Mouse (Mus musculus) cerebellum, adult 2 months (tissue): ENCODE measurements around the gene Fgfr2.

Source experiments
- CTCF ChIP-seq: fragments of 200-500 bp; IDR thresholded peaks from 2 replicates; pipeline ENCODE4 v1.5.1; 2011; ENCODE audit warnings: low read depth, mild to moderate bottlenecking, control low read depth, low read length, moderate library complexity, borderline replicate concordance; ENCODE audit not compliant: insufficient read depth
- POLR2A ChIP-seq: fragments of 200-500 bp; IDR thresholded peaks from 2 replicates; pipeline ENCODE4 v1.6.1; 2011; ENCODE audit warnings: low read length, control low read depth, borderline replicate concordance; ENCODE audit not compliant: insufficient read depth

GRCm38 (mm10) chr7:130613973-130614372 is 2509.2 kb downstream of the Fgfr2 start:
- TF ChIP-seq CTCF (no peak), POLR2A (no peak)
